Mouse (Mus musculus): ENCODE measurements around the gene Cldn19. TPM values are rescaled to one million over a fixed set of nuclear protein-coding genes. Genes with fewer than 3 reads are reported as not detected.

Gene Cldn19
- polyA plus RNA-seq (2012), result not detected in 2 replicates

GRCm38 (mm10) chr4:119255351-119255750 lies at the start of gene Cldn19:
Gene Cldn19 (plus strand): TSS chr4:119255414.
- TF ChIP-seq GATA1 (IDR thresholded peaks at IDR 0.05; ENCODE audit: low read length), result no peak
- no peak for TF ChIP-seq TAL1 (IDR thresholded peaks at IDR 0.05; ENCODE audit: low read length)

GRCm38 (mm10) chr4:119216667-119217066 lies 38.5 kb upstream of the Cldn19 start:
- Histone ChIP-seq H3K36me3 (ENCODE audit: control insufficient read depth) (no peaks in the 10 kb centered on the region), H3K4me1 (ENCODE audit: control insufficient read depth) (no peaks in the 10 kb centered on the region; the same call in 1 of the 2 replicates), H3K27me3 (ENCODE audit: control insufficient read depth) (peaks cover 31% of the 10 kb centered on the region), H3K9me3 (ENCODE audit: control insufficient read depth, low read length) (no peaks in the 10 kb centered on the region), H3K4me3 (replicated peaks) (no peak overlapping the region)
- no peak for TF ChIP-seq TAL1 (IDR thresholded peaks at IDR 0.05; ENCODE audit: low read length)
- no peak for TF ChIP-seq GATA1 (IDR thresholded peaks at IDR 0.05; ENCODE audit: low read length)

More at GRCm38 (mm10) chr4:119255351-119255750, at the start of gene Cldn19:
- H3K4me1 ChIP-seq (ENCODE audit: control insufficient read depth), result no peaks in the 10 kb centered on the region; the same call in 1 of the 2 replicates
- H3K36me3 ChIP-seq (ENCODE audit: control insufficient read depth), result no peaks in the 10 kb centered on the region
- no peaks in the 10 kb centered on the region for H3K9me3 ChIP-seq (ENCODE audit: control insufficient read depth, low read length)
- no peak within 1 kb of the TSS for H3K4me3 ChIP-seq (replicated peaks)
- H3K27me3 ChIP-seq (ENCODE audit: control insufficient read depth), result no peaks in the 10 kb centered on the region

GRCm38 (mm10) chr4:119218169-119218568 lies 37.0 kb upstream of the Cldn19 start, which contains the start of gene Tmem269:
Gene Tmem269 (minus strand): TSS chr4:119218217.
- Histone ChIP-seq H3K27me3 (ENCODE audit: control insufficient read depth) (peaks cover 31% of the 10 kb centered on the region), H3K9me3 (ENCODE audit: control insufficient read depth, low read length) (no peaks in the 10 kb centered on the region), H3K4me3 (replicated peaks) (no peak within 1 kb of the TSS), H3K36me3 (ENCODE audit: control insufficient read depth) (no peaks in the 10 kb centered on the region), H3K4me1 (ENCODE audit: control insufficient read depth) (peaks cover 8% of the 10 kb centered on the region)
- no peak for TF ChIP-seq TAL1 (IDR thresholded peaks at IDR 0.05; ENCODE audit: low read length)
- no peak for TF ChIP-seq GATA1 (IDR thresholded peaks at IDR 0.05; ENCODE audit: low read length)

GRCm38 (mm10) chr4:119223696-119224095 lies 31.5 kb upstream of the Cldn19 start:
- Histone ChIP-seq H3K36me3 (ENCODE audit: control insufficient read depth) (peaks cover 46% of the 10 kb centered on the region), H3K9me3 (ENCODE audit: control insufficient read depth, low read length) (no peaks in the 10 kb centered on the region), H3K4me3 (replicated peaks) (no peak overlapping the region), H3K27me3 (ENCODE audit: control insufficient read depth) (peaks cover 2% of the 10 kb centered on the region; the same call in 1 of the 2 replicates), H3K4me1 (ENCODE audit: control insufficient read depth) (peaks cover 42% of the 10 kb centered on the region)
- TF ChIP-seq GATA1 (IDR thresholded peaks at IDR 0.05; ENCODE audit: low read length) (no peak), TAL1 (IDR thresholded peaks at IDR 0.05; ENCODE audit: low read length) (no peak)

- no peaks in the 10 kb centered on the region for H3K9me3 ChIP-seq (ENCODE audit: control insufficient read depth, low read length)
- H3K27me3 ChIP-seq (ENCODE audit: control insufficient read depth), result no peaks in the 10 kb centered on the region
- TF ChIP-seq GATA1 (IDR thresholded peaks at IDR 0.05; ENCODE audit: low read length) (no peak), TAL1 (IDR thresholded peaks at IDR 0.05; ENCODE audit: low read length) (no peak)
- H3K36me3 ChIP-seq (ENCODE audit: control insufficient read depth), result peaks cover 46% of the 10 kb centered on the region
- H3K4me1 ChIP-seq (ENCODE audit: control insufficient read depth), result peaks cover 42% of the 10 kb centered on the region
- H3K4me3 ChIP-seq (replicated peaks), result no peak overlapping the region
These were observed 30.7 kb upstream of the Cldn19 start for GRCm38 (mm10) chr4:119224534-119224933.

- peaks cover 46% of the 10 kb centered on the region for H3K4me1 ChIP-seq (ENCODE audit: control insufficient read depth)
- TF ChIP-seq GATA1 (IDR thresholded peaks at IDR 0.05; ENCODE audit: low read length) (no peak), TAL1 (IDR thresholded peaks at IDR 0.05; ENCODE audit: low read length) (no peak)
- no peaks in the 10 kb centered on the region for H3K9me3 ChIP-seq (ENCODE audit: control insufficient read depth, low read length)
- H3K27me3 ChIP-seq (ENCODE audit: control insufficient read depth), result no peaks in the 10 kb centered on the region
- H3K36me3 ChIP-seq (ENCODE audit: control insufficient read depth), result peaks cover 46% of the 10 kb centered on the region
- H3K4me3 ChIP-seq (replicated peaks), result no peak overlapping the region
These were observed 29.5 kb upstream of the Cldn19 start for GRCm38 (mm10) chr4:119225719-119226118.

- Histone ChIP-seq H3K27me3 (ENCODE audit: control insufficient read depth) (no peaks in the 10 kb centered on the region), H3K4me1 (ENCODE audit: control insufficient read depth) (peaks cover 52% of the 10 kb centered on the region), H3K4me3 (replicated peaks) (no peak overlapping the region), H3K36me3 (ENCODE audit: control insufficient read depth) (peaks cover 46% of the 10 kb centered on the region), H3K9me3 (ENCODE audit: control insufficient read depth, low read length) (no peaks in the 10 kb centered on the region)
- no peak for TF ChIP-seq GATA1 (IDR thresholded peaks at IDR 0.05; ENCODE audit: low read length)
- TF ChIP-seq TAL1 (IDR thresholded peaks at IDR 0.05; ENCODE audit: low read length), result no peak
These were observed 28.5 kb upstream of the Cldn19 start for GRCm38 (mm10) chr4:119226751-119227150.

- TF ChIP-seq TAL1 (IDR thresholded peaks at IDR 0.05; ENCODE audit: low read length) (no peak), GATA1 (IDR thresholded peaks at IDR 0.05; ENCODE audit: low read length) (no peak)
- no peaks in the 10 kb centered on the region for H3K9me3 ChIP-seq (ENCODE audit: control insufficient read depth, low read length)
- peak within 1 kb of the TSS; percentile 88 for H3K4me3 ChIP-seq (replicated peaks)
- H3K36me3 ChIP-seq (ENCODE audit: control insufficient read depth), result peaks cover 17% of the 10 kb centered on the region
- H3K4me1 ChIP-seq (ENCODE audit: control insufficient read depth), result peaks cover 45% of the 10 kb centered on the region
- peaks cover 19% of the 10 kb centered on the region for H3K27me3 ChIP-seq (ENCODE audit: control insufficient read depth)
These were observed 22.6 kb upstream of the Cldn19 start, which contains the start of the genes AU022252 and P3h1 for GRCm38 (mm10) chr4:119232410-119233255. Gene AU022252 (minus strand): TSS chr4:119232712. Gene P3h1 (plus strand): TSS chr4:119232915.

- TF ChIP-seq GATA1 (IDR thresholded peaks at IDR 0.05; ENCODE audit: low read length) (no peak), TAL1 (IDR thresholded peaks at IDR 0.05; ENCODE audit: low read length) (no peak)
These were observed 21.8 kb upstream of the Cldn19 start for GRCm38 (mm10) chr4:119233256-119233901.

More at GRCm38 (mm10) chr4:119233256-119233901, 21.8 kb upstream of the Cldn19 start:
- Histone ChIP-seq H3K4me3 (replicated peaks) (peak overlapping the region; percentile 88), H3K4me1 (ENCODE audit: control insufficient read depth) (peaks cover 41% of the 10 kb centered on the region), H3K36me3 (ENCODE audit: control insufficient read depth) (peaks cover 10% of the 10 kb centered on the region), H3K27me3 (ENCODE audit: control insufficient read depth) (peaks cover 19% of the 10 kb centered on the region), H3K9me3 (ENCODE audit: control insufficient read depth, low read length) (no peaks in the 10 kb centered on the region)

Measured in erythroblast, embryonic 14.5 days (primary cell).